Mouse (Mus musculus) olfactory bulb, adult 2 months (tissue): ENCODE data around the gene Fam240a.

Experiments
- CTCF ChIP-seq: fragments of 200-500 bp; IDR thresholded peaks from 2 replicates; pipeline ENCODE4 v1.5.1; 2012; ENCODE audit warnings: low read depth, mild to moderate bottlenecking, low read length, moderate library complexity; ENCODE audit not compliant: insufficient read depth
- POLR2A ChIP-seq: fragments of 200-500 bp; IDR thresholded peaks from 2 replicates; pipeline ENCODE4 v1.6.1; 2012; ENCODE audit warnings: mild to moderate bottlenecking, low read depth, low read length, moderate library complexity; ENCODE audit not compliant: insufficient read depth

DNA sequence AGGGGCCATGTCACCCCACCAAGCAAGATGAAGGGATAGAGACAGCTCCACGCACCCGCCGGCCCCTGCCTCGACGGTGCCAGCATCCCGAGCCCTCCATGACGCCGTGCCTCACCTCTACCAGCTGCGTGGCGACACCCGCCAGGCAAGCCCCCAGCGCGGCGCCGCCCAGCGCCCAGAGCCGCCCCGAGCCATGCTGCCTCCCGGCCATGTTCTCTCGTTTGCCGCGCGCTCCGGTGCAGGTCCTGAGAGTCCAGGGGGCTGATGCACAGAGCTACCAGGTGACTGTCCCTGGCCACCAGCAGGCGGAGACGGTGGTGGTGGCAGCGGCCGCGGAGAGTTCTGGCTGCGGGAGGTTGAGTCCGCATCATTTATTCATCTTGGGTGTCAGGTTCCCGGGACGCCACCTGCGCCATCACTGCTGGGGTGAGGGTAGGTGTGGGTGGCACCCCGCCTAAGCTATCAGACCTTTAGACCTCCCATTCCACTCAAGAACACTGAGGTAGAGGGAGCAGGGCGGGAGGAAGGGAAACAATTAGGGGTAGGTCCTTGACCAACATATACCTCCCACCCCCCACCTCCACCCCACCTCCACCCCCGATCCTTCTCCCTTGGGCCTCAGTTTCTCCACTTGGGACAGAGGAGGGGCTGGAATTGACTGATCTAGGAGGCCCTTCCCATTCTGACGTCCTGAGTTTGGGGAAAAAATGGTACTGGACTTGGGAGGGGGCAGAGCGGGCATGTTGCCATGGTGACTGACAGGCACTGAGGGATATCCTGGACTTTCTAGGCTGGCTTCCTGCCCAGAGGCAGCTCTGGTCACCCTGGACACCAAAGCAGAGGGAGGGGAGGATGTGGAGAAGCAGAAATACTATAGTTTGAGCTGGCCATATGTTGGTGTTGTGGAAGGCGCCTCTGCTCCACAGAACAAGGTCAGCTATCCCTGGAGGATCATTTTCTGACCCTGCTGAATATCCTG, 42.7 kb downstream of the Fam240a start:
- TF ChIP-seq POLR2A = no peak
- no peak for TF ChIP-seq CTCF
